20 mouse cellular contexts compared by ENCODE assay signal in the genomic region with DNA sequence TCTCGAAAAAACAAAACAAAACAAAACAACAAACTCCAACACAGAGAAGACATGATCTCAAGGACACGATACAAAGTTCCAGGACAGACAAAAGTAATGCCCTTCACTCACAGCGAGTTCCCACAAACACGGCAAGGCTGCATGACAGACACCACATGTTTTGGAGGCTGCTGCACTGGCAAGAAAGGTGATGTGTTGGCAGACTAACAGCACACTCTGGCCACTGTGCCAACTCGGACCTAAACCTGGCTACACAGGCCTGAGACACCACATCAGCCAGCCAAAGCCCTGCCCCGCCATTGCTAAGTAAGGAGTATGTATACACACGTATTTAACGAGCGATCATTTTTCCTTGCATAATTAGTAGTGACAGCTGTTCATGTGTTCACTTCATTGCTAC.
"Had no signal": no experiment of that assay in that cellular context is flagged by ENCODE, and none has a peak within 500 bp of the region (broad histone marks: within the 10 kb centered on the region; RNA-seq: fewer than 3 reads in every experiment).

No protein-coding gene starts in this region.

- H3K4me3 ChIP-seq: forebrain, embryonic 15.5 days; heart, adult 2 months; heart, embryonic 12.5 days; hindbrain, embryonic 13.5 days; hindbrain, embryonic 15.5 days; kidney, embryonic 15.5 days; limb, embryonic 13.5 days; limb, embryonic 15.5 days; liver, embryonic 12.5 days had no signal

- H3K4me1 ChIP-seq: limb, embryonic 15.5 days; liver, embryonic 12.5 days had no signal

- H3K9me3 ChIP-seq: forebrain, embryonic 15.5 days; heart, embryonic 12.5 days; hindbrain, embryonic 13.5 days; hindbrain, embryonic 15.5 days; kidney, embryonic 15.5 days; limb, embryonic 13.5 days; limb, embryonic 15.5 days; liver, embryonic 12.5 days had no signal

- H3K27me3 ChIP-seq: forebrain, embryonic 15.5 days; heart, embryonic 12.5 days; hindbrain, embryonic 13.5 days; hindbrain, embryonic 15.5 days; kidney, embryonic 15.5 days; limb, embryonic 13.5 days; limb, embryonic 15.5 days; liver, embryonic 12.5 days had no signal

- DNase-seq: forebrain, postnatal 0 days; kidney, adult 11 months; kidney, adult 2 months; kidney, adult 9 months; kidney, postnatal 14 days; kidney, postnatal 36 days; layer of hippocampus, postnatal 36 days; left cerebral cortex, postnatal 4 days had no signal

- H3K36me3 ChIP-seq: forebrain, embryonic 15.5 days; heart, embryonic 12.5 days; hindbrain, embryonic 13.5 days; hindbrain, embryonic 15.5 days; kidney, embryonic 15.5 days; limb, embryonic 13.5 days; limb, embryonic 15.5 days; liver, embryonic 12.5 days had no signal

- H3K27ac ChIP-seq: forebrain, embryonic 15.5 days; heart, adult 2 months; hindbrain, embryonic 13.5 days; hindbrain, embryonic 15.5 days; hindbrain, postnatal 0 days; kidney, embryonic 15.5 days; kidney, postnatal 0 days; limb, embryonic 13.5 days; limb, embryonic 15.5 days; liver, embryonic 12.5 days; liver, embryonic 14.5 days had no signal
